Mouse (Mus musculus) left cerebral cortex, postnatal 10 days (tissue): Measurements from ENCODE around the gene Hopx. TPM values are rescaled to one million over a fixed set of nuclear protein-coding genes. Genes with fewer than 3 reads are reported as not detected.
A peak's percentile ranks its signal among the peaks of the same experiment; 100 is the strongest.
"Not testable (repeated sequence)": the region's sequence is repeated elsewhere in the genome, so short reads cannot be mapped to it uniquely, and the experiment has no call there.

ENCODE experiments used
- DNase-seq, 2 experiments: peaks; one replicate each; pipeline ENCODE4 v3.0.0; 2021 to 2022; ENCODE audit warnings: low spot score in 2 of 2, mixed read lengths in 1 of 2; ENCODE audit errors: extremely low spot score in 1 of 2
- intact Hi-C: fragments of 180-260 bp; cut with DNase I; formaldehyde crosslinking; loops from one replicate; pipeline ENCODE4 v1.15.1; 2025
- total RNA-seq, 2 experiments: library from RNA; stranded (reverse); gene quantifications; 2 replicates each; pipeline ENCODE4 v1.2.3; 2021

Gene Hopx
- total RNA-seq, 2 experiments from 2014 or later = 20.5 to 23.1 TPM

DNA sequence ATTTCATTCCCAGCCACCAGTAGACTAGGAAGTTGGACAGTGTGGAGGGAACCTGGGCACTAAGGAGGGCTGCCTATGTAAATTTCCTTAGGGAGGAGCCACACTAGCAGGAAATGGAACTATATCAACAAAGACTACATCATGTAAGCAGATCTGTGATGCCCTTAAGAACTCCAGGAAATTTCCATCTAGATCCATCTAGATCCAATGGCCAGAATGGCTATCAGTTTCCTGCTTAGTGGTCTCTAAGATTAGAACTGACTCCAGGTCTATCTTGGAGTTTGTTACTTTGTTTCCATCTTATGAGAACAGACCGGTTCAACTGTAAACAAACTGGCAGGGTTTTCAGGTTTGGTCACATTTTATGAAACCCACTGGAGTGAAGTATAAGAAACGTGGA is 5.1 kb downstream of the Hopx start:
- intact Hi-C loops = no loop called here
- no peak for DNase-seq

DNA sequence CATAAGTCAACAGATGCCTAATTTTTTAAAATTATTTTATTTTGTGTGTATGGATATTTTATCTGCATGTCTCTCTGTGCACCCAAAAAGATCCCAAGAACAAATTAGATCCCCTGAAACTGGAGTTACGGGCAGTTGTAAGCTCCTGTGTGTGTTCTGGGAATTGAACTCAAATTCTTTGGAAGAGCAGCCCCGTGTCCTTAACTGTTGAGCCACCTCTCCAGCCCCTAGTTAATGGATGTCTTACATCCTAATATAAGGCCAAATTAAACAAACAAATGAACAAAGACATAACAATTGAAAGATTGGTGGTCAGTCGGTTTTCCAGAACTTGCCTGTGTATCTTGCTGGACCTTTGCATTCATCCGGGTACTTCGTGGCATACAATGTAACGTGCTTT is 6.1 kb downstream of the Hopx start:
- DNase-seq = no peak
- intact Hi-C loops = no loop called here

DNA sequence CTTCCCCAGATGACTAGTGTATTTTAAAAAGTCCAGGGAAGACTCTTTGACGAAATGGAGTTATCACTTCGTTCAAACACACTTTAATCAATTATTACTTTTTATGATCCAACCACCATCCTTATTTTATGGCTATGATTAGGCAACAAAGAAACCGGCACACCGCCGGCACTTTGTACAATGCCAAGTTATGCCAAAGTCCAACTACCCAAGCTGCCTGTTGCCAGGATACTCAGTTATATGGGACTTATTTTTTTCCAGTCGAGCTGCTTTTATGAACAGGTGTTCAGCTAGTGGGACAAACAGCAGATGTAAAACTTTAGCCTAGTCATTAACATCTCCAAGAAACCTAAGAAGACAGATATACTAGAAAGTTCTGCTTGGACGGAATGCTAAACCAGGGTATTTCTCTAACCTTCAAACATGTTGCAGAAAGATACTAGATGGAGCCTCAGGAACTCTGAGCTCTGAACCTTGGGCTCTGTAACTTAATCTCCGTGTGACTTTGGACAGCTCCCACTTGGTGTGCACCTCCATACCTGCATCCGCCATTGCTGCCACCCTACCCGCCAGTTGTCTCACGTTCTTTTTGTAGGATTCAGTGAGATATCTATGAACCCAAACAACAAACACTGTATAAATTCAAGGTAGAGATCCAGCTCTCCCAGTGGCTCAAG is 7.6 kb downstream of the Hopx start:
- intact Hi-C loops = no loop called here
- no peak for DNase-seq

DNA sequence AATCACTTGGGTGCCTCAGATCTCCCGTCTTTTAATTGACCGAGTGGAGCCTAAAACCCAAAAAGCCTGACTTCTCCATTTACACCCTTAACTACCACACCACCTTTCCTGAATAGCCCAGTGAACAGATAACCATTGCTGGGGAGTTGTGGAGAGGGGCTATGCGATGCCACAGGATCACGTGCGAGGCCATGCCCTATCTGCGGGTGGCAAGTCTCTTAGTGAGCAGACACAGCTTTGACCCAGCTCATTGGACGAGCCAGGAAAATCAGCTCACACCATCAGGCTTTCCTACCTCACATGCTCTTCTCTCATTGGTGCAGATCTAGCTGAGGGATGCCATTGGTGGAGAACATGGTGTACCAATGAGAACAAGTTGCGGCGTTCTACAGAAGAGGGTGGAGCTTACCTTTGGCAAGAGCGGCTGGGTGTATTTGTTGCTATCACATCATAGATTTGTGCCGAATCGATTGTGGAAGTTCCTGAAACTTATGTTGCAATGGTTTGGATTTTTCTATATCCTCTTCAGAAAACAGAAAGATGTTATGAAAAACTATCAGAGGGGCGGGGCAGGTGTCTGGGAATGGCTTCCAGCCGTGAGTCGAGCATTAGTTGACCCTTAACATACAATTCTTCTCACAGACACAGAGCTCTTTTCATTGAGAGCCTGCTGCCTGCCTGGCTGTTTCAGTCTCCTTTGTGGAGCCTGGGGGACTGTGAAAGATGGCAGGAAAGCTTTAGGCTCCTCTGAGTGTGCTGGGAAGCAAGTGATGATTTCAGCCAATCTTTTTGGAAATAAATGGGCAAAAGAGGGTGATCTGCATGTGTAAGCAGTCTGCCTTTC is 12.2 kb downstream of the Hopx start:
- no peak for DNase-seq
- intact Hi-C loops = no loop called here

DNA sequence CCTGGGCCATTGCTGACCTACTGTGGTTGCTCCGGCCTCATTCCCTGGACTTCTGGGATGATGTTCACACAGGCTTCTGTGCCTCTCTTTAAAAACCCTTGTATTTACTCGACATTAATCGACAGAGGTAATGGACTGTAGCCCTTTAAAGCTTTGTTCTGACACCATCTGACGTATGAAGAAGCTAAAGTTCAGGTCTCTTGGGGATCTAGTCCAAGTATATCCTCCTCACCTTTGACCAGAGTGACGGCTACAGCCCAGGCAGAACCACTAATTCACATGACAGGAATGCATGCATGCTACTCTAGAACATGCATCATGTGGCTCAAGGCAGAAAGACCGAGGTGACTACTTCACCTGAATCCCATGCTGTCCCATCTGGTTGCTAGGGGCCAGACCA is 14.2 kb downstream of the Hopx start:
- intact Hi-C loops = no loop called here
- DNase-seq = no peak

DNA sequence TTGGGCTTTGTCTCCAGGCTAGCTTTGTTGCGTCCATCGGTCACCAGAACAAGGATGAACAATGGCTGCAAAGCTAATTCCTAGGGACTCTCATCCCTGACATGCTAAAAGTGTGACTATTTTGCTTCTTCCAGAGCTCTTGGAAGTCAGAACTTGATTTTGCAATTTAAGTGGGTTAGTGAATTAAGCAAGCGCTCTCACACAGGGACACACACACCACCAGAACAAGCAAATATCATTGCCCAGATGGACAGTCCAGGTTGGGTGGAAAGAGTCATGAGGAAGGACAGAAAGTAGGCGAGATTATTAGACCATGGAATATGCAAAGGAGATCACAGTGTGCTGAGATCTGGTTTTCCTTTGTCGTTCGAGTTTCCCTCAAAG is 14.9 kb downstream of the Hopx start:
- intact Hi-C loops = no loop called here
- DNase-seq = no peak

DNA sequence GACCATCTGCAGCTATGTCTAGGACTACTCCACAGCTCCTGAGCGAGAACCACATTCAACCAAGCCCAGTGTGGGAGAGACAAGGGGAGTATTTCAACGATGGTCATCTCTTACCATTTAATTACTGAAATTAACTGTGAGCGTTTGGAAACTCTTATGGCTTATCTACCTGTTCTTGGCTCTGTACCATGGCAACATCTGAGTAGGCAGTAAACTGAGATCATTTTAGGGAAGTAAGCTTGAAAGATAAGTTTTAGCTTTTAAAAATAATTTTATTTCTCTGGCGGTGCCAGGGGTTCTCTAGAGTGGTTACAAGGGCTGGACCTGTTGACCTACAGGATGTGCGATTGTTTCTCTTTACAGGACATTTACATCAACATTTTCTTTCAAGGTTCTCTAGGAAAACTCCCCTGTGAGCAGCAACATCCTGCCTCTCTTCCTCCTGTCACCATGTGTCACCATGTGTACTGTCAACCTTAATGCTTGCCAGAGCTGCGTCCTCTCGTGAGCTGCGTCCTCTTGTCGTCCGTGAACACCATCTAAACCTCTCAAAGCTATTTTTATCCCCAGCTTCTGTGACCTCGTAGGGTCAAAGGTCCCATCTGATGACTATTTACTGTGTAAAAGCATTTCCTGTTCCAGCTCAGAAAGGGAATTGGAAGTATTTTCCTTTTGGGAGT is 15.5 kb downstream of the Hopx start:
- no peak for DNase-seq
- intact Hi-C loops = no loop called here

DNA sequence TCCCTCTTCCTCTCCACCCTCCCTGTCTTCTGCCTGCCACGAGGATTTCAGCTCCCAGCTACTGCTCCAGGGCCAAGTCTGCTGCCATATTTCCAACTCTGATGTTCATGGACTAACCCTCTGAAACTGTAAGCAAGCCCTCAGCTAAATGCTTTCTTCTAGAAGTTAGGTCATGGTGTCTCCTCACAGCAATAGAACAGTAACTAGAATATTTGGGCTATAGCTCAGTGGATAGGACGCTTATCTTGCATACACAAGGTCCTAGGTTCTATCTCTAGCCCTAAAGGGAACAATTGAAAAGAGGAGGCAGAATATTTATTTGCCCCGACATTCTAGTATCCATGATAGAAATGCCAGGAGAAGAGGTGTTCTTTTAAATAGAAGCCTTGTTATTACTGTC is 16.0 kb downstream of the Hopx start:
- intact Hi-C loops = no loop called here
- DNase-seq = no peak

DNA sequence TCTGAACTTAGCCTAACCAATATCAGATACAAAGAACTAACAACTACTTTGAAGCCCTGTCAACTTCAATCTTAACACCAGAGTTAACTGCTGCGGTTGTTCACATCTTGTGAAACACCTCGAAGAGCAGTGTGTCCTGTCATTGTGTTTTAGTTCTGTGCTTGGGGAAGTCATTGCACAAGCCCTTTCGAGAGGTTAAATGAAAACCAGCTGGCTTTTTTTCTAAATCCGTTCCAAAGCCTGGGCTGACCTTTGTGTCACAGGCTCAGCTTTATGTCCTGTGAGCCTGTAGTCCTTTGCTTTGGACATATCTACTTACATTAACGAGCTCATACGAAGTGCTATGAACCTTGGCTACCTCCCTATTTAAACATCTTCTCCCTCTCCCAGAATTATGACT is 17.2 kb downstream of the Hopx start:
- no peak for DNase-seq
- intact Hi-C loops = no loop called here

DNA sequence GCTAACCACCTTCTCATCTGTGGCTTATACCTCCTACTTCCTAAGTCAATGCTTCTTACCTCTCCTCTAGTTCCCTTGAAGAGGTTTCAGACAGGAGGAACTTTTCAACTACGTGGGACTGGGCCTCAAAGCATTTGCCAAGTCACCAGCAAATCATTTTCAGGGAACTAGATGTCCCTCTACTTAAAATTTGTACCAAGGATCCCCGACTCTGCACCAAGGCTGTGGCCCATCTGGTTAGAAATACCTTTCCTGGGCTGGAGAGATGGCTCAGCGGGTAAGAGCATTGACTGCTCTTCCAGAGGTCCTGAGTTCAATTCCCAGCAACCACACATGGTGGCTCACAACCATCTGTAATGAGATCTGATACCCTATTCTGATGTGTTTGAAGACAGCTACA is 18.7 kb downstream of the Hopx start:
- intact Hi-C loops, DNase-seq: not testable (repeated sequence)

DNA sequence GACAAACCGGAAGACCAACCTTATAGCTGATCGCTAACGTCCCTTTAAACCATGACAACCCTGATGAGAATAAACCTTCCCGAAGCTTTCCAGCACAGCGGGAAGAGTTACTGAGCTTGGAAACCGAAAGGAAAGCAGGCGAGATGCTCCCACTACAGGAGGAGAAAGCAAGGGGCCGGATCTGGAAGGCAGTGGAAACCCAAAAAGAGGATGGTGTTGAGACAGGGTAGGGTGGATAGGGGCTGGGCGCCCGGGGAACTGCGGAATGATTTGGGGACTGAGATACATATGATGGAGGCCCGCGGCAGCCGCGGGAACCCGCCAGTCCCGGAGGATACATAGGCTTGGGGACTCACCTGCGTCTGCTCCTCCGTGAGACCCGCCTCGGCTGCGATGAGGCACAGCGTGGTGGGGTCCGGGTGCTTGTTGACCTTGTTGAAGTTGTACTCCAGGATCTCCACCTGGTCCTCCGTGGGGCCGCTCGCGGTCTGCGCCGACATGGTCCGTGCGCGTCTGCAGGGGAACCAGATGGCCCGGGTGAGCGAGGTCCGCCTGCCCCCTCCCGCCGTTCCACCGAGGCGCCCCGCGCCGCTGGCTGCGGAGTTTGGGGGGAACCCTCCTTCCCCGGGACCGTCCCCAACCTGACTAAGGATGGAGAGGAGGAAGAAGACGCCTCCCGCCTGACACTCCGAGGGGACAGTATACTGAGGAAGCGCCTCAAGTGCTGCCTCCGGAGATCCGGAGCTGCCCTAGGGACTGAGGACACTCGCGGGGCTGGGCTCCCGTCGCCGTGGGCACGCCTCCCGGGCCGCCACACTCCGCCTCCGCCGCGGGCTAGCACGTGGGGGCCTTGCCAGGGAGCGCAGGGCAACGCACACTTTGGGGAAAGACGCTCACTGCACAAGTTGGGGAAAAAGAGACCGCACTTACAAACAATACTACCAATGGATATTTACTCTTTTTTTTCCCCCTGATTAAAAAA is 20.1 kb downstream of the Hopx start:
- DNase-seq = peak; percentile 27 to 81
- intact Hi-C loops = loop anchor here (5.0 kb wide), 1 partner anchor 122 kb away; no protein-coding TSS in a partner anchor

DNA sequence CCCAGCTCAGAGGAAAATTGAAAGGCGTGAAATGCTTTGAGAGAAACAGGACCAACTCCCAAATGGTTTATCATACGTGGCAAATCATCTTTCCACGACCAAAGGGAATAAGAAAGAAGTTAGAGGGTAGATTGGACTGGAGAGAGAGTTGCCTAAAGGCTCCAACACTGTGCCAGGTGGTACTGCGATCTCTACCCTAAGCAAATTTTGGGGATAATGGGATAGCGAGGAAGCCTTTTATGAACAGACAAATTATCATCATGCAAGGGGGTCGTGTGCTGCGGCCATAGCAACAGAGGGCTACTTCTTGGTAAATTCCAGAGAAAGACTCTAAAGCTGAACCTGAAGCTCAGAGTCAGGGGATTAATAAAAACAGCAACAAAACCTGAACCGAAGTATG is 21.0 kb downstream of the Hopx start:
- DNase-seq = no peak
- intact Hi-C loops = loop anchor here (5.0 kb wide), 1 partner anchor 123 kb away; no protein-coding TSS in a partner anchor

DNA sequence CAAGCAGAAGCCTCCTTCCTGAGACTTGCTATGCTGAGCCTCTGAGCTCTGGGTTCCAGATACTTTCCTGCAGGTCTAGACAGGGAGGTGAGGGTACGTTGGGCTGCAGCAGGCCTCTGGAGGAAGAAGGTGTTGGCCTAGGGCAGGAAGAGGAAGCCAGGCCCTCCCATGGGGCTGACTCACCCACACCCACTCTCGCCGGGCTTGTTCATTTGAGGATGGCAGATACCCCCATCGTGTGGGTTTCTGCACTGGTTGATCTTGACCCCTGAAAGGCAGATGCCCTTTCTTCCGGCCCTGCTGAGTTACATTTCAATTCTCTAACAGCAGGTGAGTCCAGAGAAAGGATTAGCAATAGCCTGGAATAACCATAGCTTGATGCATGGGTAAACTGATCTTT is 22.4 kb downstream of the Hopx start:
- intact Hi-C loops = loop anchor here (5.0 kb wide), 1 partner anchor 125 kb away; no protein-coding TSS in a partner anchor
- DNase-seq = no peak

DNA sequence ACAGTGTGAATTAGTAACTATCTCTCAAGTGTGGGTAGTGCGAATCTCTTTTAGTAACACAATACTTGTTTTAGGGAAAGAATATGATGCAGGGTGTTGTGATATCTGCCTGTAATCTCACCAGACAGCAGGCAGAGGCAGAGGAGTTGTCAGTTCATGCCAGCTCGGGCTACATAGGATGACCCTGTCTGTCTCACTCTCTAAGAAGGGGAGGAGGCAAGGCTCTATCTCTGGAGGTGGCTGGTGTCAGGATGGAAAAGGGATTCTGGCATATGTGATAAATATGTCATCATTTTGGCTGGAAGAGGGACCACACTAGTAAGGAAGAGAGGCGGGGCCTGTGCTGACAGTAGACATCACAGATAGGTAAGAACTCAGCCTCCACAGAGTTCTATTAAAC is 23.0 kb downstream of the Hopx start:
- no peak for DNase-seq
- intact Hi-C loops = loop anchor here (5.0 kb wide), 1 partner anchor 125 kb away; no protein-coding TSS in a partner anchor

DNA sequence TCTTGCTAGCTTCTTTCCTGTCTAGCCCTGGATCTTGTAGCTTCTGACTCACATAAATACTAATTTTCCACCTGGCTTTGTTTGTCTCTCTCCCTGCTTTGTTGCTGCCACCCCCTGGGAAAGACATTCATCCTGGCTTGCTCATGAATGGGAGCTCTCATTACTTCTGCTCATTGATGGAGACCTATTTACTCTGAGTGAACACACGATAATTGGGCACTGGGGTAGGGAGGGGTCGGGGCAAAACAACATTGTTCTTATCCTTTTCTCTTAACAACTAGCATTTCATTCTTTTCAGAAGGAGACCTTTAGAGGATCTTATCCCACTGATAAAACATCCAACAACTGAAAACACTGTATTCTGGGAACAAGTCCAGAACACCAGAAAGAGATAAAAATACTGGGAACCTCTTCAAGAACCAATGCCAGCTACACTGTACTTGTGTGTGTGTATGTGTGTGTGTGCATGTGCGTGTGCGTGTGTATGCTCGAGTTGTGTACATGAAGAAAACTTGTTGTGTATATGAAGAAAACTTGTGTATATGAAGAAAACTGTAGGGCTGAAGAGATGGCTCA is 24.3 kb downstream of the Hopx start:
- intact Hi-C loops = loop anchor here (5.0 kb wide), 1 partner anchor 127 kb away; no protein-coding TSS in a partner anchor
- DNase-seq = peak in 1 of 2 experiments; percentile 29

DNA sequence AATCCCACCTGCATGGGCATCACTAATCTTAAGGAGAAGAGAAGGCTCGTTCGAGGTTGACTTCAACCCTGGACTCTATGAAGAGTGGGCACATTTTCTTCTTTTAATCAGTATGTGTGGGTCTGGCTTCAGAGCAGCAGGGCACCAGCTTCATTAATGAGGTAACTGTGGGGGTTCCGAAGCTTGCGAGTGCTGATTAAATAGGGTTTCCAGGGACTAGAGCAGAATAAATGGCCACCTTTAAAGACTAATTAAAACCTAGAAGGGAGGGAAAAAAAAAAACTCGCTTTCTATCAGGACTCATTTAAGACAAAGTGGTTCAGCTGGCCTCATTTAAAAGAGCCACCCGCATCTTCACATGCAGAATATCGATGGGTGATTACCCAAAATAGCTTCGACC is 25.0 kb downstream of the Hopx start:
- intact Hi-C loops = loop anchor here (5.0 kb wide), 2 partner anchors 77 to 127 kb away; no protein-coding TSS in a partner anchor
- no peak for DNase-seq

DNA sequence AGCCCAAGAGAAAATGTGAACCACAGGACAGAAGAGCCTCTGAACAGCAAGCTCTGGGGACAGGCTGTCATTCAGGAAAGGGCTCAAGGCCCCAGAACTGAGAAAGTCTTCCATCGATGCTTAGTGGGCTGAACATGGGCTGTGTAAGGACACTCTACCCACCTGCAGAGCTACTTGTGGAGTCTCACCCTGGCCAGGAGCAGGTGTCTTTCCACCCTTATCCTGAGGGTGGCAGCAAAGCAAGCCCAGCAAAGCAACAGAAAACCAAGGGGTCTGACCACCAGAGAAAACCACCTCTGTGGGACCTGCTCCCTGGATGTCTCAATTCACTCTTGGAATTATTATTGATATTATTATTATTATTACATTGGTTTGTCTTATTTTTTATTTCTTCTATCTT is 25.6 kb downstream of the Hopx start:
- intact Hi-C loops = loop anchor here (5.0 kb wide), 1 partner anchor 78 kb away; no protein-coding TSS in a partner anchor
- DNase-seq = peak in 1 of 2 experiments; percentile 54

DNA sequence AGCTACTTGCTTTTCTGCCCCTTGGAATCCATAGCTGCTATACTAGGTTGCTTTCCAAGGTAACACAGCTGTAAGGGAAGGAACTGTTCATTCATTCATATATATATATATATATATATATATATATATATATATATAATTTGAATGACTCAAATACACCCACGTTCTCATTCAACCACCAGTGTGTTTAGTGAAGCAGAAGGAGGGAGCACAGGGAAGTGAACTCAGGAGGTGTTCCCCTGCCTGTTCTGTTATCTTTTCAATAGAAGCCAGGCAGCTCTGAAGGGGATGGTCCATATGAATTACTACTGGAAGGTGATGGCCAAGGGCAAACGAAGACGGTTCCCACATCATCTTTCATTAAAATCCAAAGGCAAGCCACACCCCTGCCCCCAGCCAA is 27.8 kb downstream of the Hopx start:
- DNase-seq = no peak
- intact Hi-C loops = loop anchor here (5.0 kb wide), 1 partner anchor 80 kb away; no protein-coding TSS in a partner anchor
